Mouse (Mus musculus) mature B cell (primary cell): ENCODE data around the gene Atxn7l2.

ENCODE experiments used
- in situ Hi-C: fragments of 300-500 bp; cut with MboI; formaldehyde crosslinking; loops from 2 replicates; pipeline ENCODE4 v1.14.3; 2019

Atxn7l2 gene

DNA sequence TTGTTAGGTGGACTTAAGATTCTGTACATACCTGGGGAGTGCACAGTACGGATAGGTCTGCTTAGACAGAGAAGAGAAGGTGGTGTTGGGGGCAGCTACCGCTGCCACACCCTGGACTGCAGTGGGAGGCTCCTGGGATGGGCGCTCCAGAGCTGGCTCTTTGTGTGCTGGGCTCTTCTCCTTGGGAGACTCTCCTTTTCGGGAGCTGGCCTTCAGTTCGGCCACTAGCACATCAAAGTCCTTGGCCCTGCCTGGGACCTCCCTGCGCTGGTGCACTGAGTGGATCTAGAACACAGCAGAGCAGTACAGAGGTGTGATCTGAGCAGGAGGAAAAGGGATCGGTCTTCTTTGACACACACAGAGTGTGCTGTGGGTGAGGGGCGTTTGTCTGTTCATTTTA is 5.1 kb downstream of the Atxn7l2 start:
- in situ Hi-C loops = no loop called here

DNA sequence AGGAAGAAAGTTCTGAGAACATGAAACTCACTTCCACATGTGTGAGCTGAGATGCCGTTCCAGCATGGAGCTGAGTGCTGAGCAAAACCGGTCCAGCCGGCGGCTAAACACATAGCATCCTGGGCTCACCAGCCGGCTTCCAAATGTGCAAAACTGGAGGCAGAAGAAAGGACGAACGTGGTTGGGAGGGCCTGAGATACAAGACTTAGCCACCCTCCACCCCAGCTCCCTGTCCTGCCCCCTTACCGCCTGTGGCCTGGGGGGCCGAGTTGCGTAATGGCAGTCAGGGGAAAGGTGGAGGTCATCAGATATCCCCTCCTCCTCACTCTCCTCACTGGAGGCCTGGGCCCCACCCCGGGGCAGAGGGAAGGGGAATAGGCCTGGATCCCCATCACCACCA is 6.3 kb downstream of the Atxn7l2 start:
- in situ Hi-C loops = no loop called here

DNA sequence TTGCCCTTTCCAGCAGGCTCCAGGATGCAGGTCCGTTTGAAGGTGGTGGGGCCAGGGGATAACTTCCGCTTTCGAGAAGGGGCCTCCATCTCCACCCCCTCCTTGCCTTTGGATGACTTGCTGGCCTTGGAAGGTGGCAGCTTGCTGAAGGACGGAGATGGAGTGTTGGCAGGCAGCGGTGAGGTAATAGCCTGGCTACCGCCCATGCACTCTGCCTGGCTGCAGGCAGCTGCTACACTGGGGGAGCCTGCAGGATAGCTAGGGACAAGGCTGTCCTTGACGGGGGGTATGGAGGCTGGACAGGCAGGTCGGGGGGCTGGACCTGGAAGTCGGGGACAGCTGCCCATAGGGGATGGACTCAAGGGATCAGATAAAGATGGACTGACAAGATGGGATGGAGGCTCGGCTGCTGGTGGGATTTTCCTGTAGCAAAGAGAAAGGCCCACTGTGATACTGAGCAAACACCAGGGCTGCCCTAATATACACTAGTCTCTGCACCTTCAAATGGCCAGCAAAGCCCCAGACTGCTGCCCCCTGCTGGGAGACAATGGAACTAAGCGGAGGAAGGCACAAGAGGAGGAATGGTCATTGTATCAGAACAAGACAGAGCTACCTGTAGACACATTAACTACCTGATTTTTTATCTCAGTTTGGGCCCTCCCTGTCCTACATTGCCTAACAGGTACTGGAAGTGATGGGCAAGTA is 7.0 kb downstream of the Atxn7l2 start:
- in situ Hi-C loops = no loop called here

DNA sequence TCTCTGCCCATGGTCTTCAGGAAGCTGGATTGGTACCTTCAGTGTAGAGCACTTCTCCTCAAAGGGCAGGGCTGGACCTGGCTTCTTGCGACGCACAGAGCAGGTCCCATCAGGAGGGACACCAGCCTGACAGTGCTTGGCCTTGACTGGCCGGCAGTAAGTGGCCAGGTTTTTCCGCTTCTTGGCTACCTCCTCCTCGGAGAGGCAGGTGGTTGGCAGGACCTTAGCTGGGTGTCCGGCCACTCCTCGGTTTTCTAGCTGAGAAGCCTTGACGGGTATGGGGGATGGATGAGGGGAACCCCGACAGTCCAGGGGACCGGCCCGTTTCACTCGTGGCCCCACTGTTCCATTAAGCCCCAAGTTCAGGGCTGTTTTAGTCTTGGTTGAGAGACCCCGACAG is 7.5 kb downstream of the Atxn7l2 start:
- in situ Hi-C loops = no loop called here

DNA sequence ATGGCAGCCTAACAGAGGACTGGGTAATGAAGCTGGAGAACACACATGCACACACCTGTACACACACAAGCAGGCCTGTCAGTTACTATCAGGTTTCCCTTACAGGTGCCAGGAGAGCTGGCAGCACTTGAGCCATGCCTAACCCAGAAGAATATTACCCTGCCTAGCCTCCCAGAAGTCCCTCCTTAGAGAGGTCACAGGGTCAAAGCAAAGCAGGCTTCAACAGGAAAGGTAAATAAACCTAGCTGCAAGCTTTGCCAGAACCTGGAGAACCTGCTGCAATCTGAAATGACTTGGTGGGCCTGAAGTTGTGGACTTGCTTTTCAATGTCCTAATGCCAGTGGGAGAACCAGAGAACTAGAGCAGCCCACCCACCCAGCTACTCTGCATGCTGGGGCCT is 8.2 kb downstream of the Atxn7l2 start:
- in situ Hi-C loops = no loop called here

DNA sequence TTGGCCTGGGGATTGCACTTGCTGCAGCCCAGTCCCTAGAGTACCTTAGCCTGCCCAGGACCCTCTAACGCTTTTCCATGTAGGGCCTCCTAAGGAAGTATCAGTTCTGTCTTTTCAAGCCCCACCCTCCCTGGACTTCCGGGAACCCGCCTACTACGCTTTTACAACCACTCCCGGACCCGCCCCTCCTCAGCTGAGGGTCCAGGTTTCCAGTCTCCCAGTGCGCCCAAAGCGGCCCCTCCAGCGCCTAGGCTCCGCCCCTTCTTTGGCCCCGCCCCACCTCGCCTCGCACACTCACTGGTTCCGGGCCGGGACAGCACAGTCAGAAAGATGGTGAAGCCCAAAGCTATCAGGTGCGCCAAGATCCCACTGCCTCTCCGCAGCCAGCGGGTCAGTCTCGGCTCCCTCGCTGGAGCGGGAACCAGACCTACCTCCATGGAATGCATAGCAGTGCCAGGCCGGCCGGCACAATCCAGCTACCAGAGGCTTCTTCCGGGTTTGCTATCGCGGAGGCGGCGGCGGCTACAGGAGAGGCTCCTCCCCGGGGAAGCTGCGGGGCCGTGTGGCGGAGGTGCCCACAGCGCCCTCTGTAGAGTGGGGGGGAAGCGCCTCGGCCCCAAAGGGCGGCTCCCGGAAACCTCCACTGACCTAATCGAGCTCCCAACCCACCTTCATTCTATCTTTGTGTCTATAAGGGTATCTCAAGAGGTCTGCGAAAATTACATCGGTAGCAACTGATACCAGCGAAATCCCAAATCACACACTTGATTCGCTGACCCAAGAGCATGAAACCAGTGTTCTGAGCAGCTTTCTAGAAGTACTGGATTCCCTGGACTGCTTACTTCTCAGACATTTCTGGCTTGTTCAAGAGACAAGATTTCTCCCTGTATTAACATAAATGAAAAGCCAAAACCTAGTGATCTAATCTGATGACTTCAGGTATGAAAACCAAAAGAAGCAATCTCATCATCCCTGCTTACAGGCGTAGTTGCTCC is 10.1 kb downstream of the Atxn7l2 start, which contains the start of gene Cyb561d1:
TSS of gene Cyb561d1 (minus strand) at position 884 of the 995 bp plus-strand sequence.
- in situ Hi-C loops = no loop called here

DNA sequence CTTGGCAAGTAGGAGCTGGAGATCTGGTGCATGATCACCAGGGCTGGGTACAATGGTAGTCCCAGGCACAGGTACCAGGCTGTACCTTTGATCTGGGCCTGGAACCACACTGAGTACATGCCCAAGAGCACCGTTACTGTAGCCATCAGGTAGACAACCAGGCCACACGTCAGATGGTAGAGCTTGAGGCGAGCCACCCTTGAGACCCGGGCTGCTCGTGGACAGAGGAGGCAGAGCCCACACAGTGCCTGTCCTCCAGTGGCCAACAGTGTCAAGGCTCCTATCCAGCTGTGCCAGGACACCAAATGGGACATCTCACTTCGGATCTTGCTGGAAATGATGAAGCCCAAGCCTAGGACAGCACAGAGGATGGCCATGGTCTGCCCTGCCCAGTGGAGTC is 11.5 kb downstream of the Atxn7l2 start:
- in situ Hi-C loops = no loop called here

DNA sequence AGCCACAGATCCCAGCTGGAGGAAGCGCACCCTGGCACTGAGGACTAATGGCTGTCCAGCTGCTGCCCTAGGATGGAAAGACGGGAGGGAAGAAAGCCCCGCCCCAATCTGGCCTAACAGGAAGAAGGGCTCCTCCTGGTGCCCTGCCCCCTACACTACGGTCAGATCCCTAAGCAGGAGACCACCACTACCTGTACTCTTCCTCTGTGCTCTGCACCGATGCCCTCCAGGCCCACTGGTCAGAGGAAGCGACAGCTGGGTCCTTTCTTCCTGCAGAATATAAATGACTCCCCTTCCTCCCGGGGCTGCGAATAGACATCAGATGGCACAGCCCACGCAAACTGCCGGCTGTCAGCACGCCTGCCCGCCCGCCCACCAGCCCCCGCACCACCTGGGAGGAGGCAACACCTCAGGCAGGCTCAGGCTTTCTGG is 13.7 kb downstream of the Atxn7l2 start:
- in situ Hi-C loops = no loop called here

DNA sequence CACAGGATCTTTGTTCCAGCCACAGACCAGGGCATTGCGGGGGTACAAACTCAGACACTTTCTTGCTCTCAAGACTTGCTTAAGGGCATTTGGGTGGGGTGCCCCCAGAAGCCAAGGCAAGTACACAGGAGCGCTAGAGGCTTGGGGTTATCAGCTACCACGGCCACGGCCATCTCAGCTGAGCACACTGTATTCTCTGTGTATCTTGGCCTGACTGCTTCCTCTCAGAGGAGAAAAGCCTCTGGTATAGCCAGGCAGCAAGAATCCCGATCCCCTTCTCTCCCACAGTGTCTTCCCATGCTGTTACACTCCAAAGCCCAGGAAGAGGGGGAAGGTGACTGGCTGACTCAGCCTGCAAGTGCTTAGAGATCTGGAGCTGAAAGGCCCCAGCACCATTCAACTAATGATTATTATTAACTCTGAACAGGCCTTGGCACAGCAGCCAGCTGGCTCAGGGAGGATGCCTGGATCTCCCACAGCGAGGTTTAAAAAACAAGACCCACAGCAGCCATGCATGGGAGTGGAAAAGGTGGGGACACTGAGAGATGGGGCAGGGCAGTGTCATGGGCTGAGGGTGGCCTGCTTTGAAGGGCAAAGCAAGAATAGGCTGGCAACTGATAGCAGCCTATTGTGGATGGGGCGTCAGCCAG is 14.7 kb downstream of the Atxn7l2 start:
- in situ Hi-C loops = no loop called here

DNA sequence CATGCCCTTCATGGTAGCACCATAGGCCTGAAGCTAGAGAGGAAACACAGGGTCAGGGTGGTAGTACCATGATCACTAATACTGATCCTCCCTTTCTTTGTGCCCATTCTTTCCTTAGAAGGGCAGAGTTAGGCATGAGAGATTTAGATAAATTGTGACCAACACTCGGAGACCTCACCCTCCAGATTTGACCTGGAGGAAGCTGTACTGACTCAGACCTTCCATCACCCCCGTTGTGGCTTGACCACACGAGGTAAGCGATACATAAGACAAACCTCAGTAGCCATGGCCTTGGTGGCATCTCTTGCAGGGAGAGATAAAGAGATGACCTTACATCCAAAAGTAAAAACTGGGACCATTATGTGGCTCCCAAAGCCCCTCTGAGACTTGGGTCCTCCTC is 15.4 kb downstream of the Atxn7l2 start:
- in situ Hi-C loops = no loop called here

DNA sequence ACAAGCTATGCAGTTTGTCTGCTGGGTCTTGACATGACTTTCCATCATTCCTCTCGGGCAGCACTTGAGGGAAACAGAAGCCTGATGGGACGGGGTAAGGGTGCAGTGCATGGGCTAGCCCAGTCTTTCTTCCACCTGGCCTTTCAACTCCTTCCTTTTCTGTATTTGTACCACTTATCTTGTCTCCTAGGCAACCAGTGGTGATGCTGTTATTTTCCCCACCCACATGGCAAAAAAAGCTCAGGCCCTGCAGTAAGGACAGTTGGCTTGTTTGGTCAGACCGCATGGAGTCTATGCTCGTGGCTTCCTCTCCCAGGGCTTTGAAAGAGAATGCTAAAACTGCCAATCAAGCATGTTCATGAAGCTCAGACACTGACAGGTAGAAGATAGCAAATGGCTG is 17.0 kb downstream of the Atxn7l2 start:
- in situ Hi-C loops = no loop called here

DNA sequence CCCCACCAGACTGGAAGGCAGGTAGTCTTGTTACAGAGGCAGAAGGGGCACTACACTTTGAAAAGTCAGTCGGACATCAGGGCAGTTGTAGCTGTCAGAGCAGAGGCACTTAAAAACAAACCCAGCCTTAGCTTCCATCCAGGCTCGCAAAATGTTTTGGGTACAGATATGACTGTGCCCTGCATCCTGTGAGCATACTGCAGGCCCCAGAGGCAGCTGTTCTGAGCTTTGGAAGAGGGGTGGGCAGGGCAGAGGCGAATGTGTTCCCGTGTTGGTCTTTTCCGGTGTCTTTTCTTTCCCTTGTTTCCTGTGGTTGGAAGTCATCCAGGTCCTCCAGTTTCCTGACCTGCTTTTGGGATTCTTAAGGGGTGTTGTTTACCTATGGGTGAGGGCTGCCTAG is 20.8 kb downstream of the Atxn7l2 start:
- in situ Hi-C loops = no loop called here

DNA sequence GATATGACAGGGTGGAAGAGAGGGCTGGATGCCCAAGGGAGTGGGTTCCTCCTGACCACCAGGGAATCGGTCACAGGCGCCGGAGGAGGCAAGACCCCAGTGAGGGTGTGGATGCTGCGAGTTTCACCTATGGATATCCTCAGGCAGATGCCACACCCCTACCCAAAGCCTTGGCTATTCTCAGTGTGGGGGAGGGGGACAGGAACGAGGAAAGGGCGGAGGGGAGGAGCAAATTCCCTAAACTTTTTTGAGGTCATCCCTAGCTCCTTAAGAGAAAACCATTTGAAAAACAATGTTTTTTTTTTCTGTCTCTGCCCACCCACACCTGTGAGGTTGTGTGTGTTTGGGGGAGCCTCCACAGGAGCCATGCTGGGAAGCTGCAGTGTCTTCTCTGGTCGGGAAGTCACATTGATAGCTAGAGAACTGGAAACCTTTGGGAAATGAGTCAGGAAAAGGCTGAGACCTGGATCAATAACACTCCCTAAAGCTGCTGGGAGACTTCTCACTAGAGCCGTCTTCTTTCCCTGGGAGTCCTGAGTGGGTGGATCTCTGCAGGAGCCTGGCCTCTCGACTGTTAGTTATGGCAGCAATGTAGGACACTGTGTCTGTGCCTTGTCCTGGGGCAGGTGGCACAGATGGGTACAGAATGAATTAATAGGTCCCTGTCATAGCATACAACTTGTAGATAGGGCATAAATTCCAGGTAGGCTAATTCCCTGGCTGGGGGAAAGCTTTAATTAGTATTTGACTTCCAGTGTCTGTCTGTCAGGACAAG is 21.8 kb downstream of the Atxn7l2 start:
- in situ Hi-C loops = no loop called here

DNA sequence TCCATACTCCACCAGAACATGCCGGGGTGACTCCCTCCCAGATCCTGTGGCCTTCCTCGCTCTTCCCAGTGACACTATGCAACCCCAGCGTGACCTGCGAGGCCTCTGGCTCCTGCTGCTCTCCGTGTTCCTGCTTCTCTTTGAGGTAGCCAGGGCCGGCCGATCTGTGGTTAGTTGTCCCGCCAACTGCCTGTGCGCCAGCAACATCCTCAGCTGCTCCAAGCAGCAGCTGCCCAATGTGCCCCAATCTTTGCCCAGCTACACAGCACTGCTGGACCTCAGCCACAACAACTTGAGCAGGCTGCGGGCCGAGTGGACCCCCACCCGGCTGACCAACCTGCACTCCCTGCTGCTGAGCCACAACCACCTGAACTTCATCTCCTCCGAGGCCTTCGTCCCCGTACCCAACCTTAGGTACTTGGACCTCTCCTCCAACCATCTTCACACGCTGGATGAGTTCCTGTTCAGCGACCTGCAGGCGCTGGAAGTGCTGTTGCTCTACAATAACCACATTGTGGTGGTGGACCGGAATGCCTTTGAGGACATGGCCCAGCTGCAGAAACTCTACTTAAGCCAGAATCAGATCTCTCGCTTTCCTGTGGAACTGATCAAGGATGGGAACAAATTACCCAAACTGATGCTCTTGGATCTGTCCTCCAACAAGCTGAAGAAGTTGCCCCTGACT is 23.5 kb downstream of the Atxn7l2 start:
- in situ Hi-C loops = no loop called here

DNA sequence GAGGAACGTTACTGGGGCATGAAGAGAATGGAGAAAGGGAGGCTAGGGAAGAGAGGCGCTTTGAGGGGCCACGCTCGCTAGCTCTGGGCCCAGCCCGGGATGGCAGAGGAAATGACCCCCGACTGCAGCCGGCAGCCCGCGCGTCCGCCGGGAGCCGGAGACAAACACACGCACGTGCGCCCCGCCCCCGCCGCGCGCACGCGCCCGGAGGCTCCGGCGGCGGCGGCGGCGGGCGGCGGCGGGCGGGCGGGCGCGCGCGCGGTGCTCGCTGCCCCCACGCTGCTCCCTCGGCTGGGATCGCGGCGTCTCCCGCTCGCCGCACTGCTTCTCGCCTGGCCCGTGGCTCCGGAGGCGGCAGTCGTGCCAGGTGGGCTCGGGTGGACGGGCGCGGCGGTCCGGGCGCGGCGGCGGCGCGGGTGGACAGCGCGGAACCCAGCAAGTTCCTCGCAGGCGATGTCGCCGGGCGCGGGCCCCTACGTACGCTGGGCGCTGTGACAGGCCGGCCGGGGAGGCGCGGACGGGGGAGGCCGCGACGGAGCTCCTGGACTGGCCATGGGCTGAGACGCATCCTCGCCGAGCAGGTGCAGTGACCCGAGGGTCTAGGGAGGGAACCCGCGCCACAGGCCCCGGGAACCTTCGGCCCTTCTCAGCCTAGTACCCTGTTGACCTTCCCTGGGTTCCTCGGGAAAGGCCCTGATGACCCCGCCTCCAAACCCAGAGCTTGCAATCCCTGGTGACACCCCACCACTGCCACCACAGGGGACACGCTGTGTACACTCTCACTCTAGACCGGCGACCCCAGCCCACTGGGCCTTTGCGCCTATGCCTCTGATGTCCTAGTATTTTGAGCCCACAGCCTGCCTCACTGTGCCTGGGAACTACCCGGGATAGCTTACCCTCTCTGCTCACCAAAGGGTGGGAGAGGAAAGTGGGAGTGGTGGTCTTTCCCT is 24.4 kb downstream of the Atxn7l2 start, which contains the start of gene Amigo1:
TSS of gene Amigo1 (plus strand) at position 238 of the 950 bp plus-strand sequence.
- in situ Hi-C loops = no loop called here

DNA sequence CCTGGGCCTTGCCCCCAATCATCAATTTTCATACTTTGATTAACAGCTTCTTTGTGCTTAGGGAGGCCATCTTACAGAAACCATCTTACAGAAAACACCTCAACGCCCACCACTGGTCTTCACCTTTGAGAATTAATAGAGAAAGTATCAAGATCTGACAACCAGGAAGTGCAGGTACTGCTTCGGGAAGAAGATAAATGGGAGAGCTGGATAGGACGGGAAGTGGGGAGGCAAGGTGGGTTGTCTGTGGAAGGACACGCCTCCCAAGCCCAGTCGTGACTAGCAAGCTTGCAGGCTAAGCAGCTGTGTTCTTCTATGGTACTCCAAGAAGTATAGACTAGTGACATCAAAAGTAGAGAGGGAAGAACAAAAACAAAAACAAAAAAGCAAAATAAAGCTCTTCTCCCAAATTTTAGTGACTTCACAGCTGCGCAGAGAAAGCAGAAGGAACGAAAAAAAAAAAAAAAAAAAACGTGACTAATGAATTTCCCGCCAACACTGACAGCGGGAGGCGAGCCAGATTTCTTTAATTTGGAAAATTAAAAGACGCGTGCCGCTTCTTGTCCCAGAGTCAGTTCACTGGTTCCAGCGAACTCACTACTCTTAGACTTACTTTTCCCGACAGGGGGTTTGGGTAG is 25.2 kb downstream of the Atxn7l2 start:
- in situ Hi-C loops = no loop called here

DNA sequence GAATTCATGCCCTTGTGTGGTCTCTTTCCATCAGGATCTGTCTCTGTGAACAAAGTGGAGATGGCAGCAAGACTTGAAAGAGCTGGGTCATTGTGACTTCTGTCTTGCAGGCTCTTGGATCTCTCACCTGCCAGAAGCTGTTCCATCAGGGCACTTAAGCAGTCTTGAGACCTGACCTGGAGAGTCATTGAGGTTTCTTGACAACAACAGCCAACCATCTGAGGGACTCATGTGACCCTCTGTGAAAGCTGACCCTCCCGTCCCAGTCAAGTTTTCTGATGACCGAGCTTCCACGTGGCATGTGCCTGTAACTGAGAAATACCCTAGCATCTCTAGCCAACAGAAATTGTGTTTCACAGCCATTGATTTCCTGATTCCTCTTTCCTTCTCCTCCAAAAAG is 26.0 kb downstream of the Atxn7l2 start:
- in situ Hi-C loops = no loop called here

DNA sequence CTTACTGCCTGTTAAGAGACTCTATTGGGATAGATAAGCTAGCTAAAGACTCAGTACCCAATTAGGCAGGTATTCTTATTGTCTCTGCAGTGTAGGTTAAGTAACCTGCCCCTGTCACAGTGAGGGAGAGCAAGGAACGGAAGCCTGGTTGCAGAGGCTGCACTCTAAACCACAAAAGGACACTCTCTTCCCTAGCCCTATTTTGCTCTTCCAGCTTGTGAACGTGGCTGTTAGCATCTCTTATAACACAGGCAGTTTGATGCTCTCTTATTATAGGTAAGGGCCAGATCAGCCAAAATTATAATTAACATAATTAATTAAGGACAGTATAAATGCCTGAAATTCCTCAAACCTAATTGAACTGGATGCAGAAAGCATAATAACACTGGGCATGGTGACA is 30.2 kb downstream of the Atxn7l2 start:
- in situ Hi-C loops = no loop called here
